Mouse (Mus musculus) spleen, adult 18-20 months (tissue): ENCODE results near the gene Tril.

Experiments used
- DNase-seq, 2 experiments: peaks; one replicate each; pipeline ENCODE4 v3.0.0; 2022; ENCODE audit warnings: mixed read lengths in 2 of 2

Gene Tril

GRCm38 (mm10) chr6:53820486-53820985, at the start of gene Tril:
TSS of gene Tril (minus strand) at chr6:53820830.
- peak in 1 of 2 experiments; percentile 9 for DNase-seq

DNA sequence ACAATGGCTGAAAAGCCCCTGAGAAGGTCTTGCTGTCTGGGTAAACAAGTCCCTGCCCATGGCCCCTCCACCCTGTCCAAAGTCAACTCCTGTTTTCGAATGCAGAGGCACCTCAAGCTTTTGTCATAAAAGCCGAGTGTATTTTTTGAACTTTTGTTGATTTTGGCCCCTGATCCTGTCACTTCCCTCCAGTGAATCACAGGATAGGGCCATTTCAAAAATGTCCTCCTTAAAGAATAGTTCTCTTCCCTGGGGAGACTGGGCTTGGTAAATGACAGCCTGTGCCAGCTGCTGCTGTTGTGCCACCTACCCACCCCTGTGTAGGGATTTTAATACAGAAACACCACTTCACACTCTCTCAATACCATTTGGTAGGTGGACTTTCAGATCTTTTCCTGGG, 42.4 kb upstream of the Tril start:
- no peak for DNase-seq

GRCm38 (mm10) chr6:53859106-53859505, 38.5 kb upstream of the Tril start:
- no peak for DNase-seq

GRCm38 (mm10) chr6:53857822-53858221, 37.2 kb upstream of the Tril start:
- DNase-seq: no peak

- no peak for DNase-seq
Observed at GRCm38 (mm10) chr6:53856775-53857174, 36.1 kb upstream of the Tril start.

GRCm38 (mm10) chr6:53854971-53855856, 34.6 kb upstream of the Tril start:
- DNase-seq: no peak

- DNase-seq: no peak
Observed at GRCm38 (mm10) chr6:53854226-53854625, 33.6 kb upstream of the Tril start.

- no peak for DNase-seq
Observed at GRCm38 (mm10) chr6:53853546-53853945, 32.9 kb upstream of the Tril start.

DNA sequence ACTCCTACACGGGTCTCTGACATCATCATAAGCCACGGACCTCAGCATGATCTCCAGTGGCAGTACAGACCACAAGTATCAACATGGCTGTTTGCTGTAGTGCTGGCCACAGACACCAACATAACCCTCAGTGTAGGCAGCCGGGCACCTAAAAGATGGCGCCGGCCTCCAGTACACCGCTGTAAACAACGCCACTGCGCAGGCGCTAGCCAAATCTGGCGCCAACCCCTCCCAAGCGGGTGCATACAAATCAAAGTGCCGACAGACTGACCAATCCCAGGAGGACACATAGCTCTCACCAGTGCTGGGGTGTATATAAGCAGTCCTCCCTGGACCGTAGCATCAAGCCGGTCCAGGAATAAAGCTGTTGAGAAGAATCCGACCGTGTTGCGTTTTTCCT, 24.0 kb upstream of the Tril start:
- DNase-seq: no peak

DNA sequence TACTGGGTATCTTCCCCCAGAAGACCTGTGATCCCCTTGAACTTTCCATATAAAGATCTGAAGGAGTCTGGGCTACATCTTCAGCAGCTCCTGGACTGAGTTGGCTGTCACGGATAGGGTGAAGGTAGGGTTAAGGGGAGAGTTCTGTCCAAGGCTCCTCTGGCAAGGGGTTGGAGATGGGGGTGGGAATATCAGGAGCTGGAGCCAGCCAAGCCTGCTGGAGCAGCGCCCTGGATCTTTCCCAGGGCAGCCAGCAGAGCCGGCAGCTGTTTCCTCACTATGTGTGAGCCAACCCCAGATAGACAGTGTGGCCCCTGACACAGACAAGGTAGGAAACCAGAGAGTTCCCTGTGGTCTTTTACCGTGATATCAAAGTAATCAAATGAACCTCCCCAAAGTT, 4.6 kb upstream of the Tril start:
- DNase-seq: no peak

DNA sequence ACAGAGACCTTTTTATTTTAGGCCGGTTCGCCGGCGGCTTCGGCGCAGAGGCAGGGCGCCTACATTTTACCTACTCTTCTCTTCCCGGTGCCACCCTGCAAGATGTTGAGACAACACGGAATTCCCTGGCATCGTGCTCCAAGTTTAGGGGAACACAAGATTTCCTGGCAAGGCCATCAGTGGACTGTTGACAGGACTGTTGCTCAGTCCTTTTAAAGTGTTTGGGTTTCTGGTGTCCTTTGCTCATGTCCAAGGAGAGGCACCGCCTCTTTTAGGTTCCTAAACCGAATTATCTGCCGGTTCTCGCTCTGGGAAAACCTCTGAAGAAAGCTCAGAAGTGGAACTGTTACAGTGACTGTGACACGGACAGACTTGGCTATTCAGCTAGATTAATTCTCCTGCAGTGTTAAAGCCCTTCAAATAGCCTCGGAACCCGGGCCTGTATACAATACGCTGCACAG, 441 bp upstream of the Tril start:
- DNase-seq: no peak

DNA sequence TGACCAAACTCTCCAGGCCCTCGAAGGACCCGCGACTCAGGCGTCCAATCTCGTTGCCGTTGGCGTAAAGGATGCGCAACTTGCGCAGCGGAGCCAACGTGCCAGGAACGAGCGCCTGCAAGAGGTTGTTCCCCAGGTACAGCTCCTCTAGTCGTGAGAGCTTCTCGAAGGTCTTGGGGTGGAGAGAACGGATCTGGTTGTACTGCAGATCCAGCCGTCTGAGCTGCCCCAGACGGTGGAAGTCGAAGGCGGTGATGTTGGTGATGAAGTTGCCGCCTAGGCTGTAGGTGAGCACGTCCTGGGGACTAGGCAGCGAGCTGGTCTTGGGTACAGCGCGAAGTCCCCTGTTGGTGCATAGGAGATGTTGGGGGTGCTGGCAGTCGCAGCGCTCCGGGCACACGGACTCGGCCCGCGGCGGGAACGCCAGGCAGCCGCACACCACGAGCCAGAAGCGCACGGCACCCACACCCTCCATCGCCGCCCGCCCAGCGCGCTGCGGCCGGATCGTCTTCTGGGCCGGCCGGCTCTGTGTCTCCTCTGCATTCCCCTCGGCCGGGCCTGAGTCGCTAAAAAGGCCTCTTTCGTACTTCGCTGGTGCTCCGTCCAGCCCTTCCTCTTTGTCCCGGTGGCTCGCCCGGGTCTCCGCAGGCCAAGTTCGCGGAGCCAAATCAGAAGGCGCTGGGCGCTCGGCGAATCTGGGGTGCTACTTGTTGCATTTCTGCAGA, 707 bp downstream of the Tril start:
- peak in 1 of 2 experiments; percentile 3 for DNase-seq

DNA sequence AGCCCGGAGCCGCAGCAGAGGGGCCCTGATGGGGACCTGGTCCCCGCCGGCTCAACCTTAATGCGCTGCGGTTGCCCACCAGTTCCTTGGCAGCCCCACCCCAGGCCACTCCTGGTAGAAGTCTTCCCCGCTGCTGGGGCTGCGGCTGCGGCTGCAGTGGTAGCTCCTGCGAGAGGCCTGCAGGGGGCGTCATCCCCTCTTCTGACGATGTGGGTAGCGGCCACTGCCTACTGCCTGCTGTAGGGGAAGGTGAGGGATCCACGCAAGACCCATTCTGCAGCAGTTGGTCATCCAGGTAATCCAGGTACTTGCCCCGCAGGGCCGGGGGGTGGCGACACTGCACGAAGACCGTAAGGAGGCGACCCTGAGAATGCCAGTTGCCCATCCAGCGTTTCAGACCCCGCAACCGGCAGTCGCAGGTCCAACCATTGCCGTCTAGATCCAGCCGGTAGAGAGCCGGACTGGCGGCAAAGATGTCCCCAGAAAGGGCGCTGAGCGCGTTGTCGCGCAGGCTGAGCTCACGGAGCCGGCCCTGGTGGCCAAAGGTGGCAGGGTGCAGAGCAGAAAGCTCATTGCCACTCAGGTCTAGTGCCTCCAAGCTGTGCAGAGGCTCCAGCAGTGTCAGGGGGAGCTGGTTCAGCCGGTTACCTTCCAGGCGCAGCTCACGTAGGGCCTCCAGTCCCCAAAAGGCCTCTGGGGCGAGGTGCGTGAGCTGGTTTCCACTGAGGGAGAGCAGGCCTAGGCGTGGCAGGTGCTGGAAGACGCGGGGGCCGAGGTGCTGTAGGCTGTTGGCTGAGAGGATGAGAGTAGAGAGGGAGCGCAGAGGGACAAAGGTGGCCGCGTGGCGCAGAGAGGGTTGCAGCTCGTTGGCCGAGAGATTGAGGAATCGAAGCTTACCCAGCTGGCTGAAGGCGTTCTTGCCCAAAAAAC, 1.6 kb downstream of the Tril start:
- peak in 1 of 2 experiments; percentile 2 for DNase-seq

DNA sequence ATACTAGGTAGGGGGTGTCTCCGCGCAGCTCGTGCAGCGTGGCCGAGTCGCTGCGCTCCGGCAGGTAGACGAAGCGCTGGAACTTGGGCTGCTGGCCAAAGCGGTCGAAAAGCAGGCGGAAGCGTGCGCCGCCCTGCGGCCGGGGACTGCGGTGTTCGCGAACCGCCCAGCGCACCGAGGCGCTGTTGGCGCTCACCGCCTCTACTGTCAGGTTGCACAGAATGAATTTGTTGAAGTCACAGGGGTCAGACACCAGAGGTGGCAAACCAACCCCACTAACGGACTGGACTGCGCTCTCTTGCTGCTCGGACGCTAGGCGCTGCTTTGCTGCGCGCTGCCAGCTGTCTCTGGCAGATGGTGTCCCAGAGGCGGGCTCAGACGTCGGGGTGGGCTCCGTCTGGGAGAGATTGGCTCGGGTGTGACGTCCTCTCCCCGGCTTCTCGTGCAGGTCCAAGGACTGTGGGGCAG, 2.3 kb downstream of the Tril start:
- DNase-seq: peak in 1 of 2 experiments; percentile 18

DNA sequence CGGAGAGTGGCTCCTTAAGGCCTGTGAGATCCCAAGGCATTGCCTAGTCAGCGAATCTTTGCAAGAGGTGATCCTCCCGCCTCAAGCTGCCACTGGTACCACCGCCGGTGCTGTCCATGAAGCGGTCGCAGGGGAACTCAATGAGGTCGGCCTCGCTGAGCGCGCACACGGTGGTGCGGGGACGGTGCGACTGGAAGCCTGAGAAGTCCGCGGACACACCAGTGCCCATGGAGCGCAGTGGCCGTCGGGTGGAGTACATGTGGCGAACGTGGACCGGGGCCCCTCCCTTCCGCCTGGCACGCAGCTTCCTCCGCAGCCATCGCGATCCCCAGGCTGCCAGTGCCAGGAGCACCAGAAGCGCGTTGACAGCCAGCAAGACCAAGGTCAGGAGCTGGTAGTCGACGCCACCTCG, 2.9 kb downstream of the Tril start:
- DNase-seq: no peak

GRCm38 (mm10) chr6:53816661-53817060, 4.0 kb downstream of the Tril start:
- no peak for DNase-seq

DNA sequence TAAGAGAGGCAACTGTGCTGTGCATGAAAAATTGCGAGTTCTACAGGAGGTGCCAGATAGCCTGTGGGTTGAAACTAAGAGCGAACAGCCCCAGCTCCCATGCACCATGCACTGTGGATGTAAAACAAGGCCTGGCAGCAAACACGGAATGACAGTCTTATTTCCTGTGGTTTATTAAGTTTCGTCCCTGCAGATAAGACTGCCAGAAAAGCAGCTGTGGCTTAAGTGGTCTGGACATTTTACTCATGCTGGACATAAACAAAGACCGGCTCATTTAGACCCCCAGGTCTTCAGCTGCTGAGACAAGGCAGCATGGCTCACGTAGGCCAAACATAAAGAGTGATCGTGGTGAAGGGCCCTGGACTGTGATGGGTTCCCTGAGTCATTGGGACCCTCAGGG, 4.9 kb downstream of the Tril start:
- DNase-seq: no peak

GRCm38 (mm10) chr6:53814214-53814613, 6.4 kb downstream of the Tril start:
- no peak for DNase-seq

DNA sequence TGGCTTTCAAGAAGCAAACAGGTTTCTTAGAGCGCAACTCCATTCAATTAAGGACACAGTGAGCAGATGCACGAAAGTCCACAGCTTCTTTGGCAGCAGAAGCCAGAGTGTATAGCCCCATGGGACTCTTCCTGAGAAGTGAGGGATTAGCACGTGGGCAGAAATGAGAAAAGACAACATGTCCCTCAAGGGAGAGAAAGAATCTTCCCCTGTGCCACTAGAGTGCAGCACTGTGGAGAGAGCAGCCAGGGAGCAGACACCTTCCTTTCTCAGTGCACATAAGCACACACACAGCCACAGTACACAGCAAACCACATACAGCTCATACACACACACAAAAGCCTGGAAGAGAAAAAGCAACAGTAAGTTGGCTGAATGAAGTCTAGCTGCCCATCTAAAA, 8.4 kb downstream of the Tril start:
- no peak for DNase-seq

DNA sequence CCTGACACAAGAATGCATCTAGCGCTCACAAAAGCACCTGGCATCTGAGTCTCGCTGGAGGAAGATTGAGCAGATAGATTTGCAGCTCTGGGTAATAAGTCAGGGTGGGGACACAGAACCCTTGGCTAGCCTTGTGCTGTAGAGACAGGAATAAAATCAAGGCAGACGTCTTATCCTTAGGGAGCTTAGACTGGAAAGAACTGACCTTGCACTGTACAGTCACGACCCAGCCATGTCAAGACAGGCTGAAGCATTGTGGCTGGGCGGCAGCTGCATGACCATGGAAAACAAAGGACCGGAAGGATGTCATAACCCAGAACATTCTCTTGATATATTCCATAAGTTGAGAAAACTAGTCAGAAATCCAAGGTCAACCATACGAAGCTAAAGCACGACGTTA, 11.8 kb downstream of the Tril start:
- DNase-seq: no peak

DNA sequence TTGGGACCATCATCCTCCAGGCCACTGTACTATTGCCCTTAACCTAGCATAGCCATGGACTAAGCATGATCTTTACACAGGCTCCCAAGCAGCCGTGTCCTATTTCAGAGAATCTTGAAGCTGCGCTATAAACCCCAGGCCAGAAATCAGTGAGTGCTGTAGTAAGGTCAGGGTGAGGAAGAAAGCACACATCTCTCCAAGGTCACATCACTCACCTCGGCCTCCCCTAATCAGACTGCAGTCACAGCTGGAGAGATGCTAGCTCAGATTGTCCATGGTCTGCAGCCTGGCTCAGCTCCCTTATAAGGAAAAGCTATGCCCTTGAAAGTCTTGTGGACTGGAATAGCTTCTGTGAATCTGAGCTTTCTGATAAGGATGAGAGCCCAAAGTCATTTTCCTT, 13.4 kb downstream of the Tril start:
- no peak for DNase-seq

DNA sequence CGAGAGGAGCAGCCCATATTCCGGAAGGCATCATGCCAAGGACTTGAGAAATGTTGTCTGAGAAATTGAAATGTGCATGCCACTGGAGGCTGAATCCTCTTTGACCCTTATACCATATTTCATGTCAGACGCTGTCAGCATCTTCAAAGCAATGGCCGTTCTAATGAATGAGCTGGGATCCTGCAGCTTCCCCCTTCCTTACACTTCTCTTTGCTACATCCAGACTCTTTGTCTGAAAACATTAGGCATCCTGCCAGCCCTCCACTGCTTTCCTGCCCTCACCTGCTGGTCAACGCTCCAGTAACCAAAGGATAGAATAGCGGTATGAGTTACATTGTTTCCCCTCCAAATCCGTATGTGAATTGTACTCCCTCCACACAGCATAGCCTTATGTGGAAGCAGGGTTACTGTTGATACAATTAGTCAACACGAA, 14.0 kb downstream of the Tril start:
- no peak for DNase-seq
